Mouse (Mus musculus) C2C12 (cell line): ENCODE results near the gene Wsb1. TPM values are rescaled to one million over a fixed set of nuclear protein-coding genes. Genes with fewer than 3 reads are reported as not detected.
"Not testable (repeated sequence)": the region's sequence is repeated elsewhere in the genome, so short reads cannot be mapped to it uniquely, and the experiment has no call there.

ENCODE experiments used
- H3K27me3 ChIP-seq: one replicate; pipeline ENCODE4 v1.6.1; 2011; ENCODE audit not compliant: control insufficient read depth, insufficient read depth, insufficient read length
- H3K36me3 ChIP-seq: one replicate; pipeline ENCODE4 v1.6.1; 2011; ENCODE audit not compliant: control insufficient read depth, insufficient read depth
- H3K4me3 ChIP-seq: one replicate; pipeline ENCODE4 v1.5.1; 2011; ENCODE audit warnings: mild to moderate bottlenecking, control low read depth; ENCODE audit not compliant: poor library complexity, insufficient read depth, severe bottlenecking
- H3K79me2 ChIP-seq: one replicate; pipeline ENCODE4 v1.6.1; 2011; ENCODE audit not compliant: control insufficient read depth, insufficient read depth
- H3K79me3 ChIP-seq: one replicate; pipeline ENCODE4 v1.6.1; 2011; ENCODE audit warnings: low read depth, control low read depth
- H3ac ChIP-seq: one replicate; pipeline ENCODE3; 2011; ENCODE audit warnings: low read depth; ENCODE audit not compliant: control insufficient read depth, insufficient read length
- CEBPB ChIP-seq: IDR thresholded peaks from one replicate; pipeline ENCODE4 v1.6.1; 2011; ENCODE audit warnings: low read depth, mild to moderate bottlenecking, control low read depth, moderate library complexity
- CTCF ChIP-seq: IDR thresholded peaks from one replicate; pipeline ENCODE4 v1.5.1; 2011; ENCODE audit not compliant: control insufficient read depth, insufficient read depth, insufficient read length
- FOSL1 ChIP-seq: IDR thresholded peaks from one replicate; pipeline ENCODE4 v1.8.0; 2011; ENCODE audit warnings: mild to moderate bottlenecking, low read length; ENCODE audit not compliant: poor library complexity, insufficient read depth, severe bottlenecking
- MAX ChIP-seq: IDR thresholded peaks from one replicate; pipeline ENCODE4 v1.6.1; 2011; ENCODE audit warnings: mild to moderate bottlenecking, control low read depth
- MYOD1 ChIP-seq: IDR thresholded peaks from one replicate; pipeline ENCODE4 v1.6.1; 2011; ENCODE audit warnings: low read depth; ENCODE audit not compliant: control insufficient read depth, insufficient read length
- MYOG ChIP-seq: IDR thresholded peaks from one replicate; pipeline ENCODE4 v1.6.1; 2011; ENCODE audit not compliant: control insufficient read depth, insufficient read length; ENCODE audit errors: extremely low read depth
- USF1 ChIP-seq: IDR thresholded peaks from one replicate; pipeline ENCODE4 v1.6.1; 2011; ENCODE audit warnings: low read depth, mild to moderate bottlenecking, control low read depth, moderate library complexity
- polyA plus RNA-seq: library from polyadenylated mRNA; unstranded; fragments of >200 nt; fragmentation: generic; extraction: Trizol; gene quantifications from one replicate; pipeline ENCODE4 v1.2.1, GENCODE M21; 2012; ENCODE audit warnings: missing spikeins

Wsb1 gene
- polyA plus RNA-seq, 1 experiment, result 38.5 TPM

DNA sequence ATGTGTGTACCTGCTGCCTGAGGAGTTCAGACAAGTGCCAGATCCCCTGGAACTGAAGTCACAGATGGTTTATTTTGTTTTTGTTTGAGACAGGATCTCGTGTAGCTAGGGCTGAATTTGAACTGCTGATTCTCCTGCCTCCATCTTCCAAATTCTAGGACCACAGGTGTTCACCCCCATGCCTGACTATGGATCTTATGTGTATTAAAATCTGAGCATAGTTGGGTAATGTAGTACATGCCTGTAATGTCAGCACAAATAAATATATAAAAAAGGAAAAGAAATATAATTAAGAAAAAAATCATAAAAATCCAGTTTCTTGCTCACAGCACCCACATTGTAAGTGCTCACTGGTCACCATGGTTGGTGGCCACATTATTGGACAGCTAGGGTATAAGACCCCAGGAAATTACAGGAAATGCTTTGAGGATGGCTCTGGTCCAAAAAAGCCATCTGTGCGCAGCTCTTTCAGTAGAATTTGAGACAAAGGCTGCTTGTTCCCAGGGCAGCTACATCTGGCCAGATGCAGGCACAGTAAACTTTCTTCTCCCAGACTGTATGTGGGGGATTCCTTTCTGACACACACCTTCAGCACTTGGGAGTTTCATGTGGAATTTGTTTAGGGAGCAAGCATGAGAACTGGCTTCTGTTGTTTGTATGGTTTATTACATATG lies 25.4 kb upstream of the Wsb1 start:
- H3ac ChIP-seq, result no peak overlapping the region
- no peaks in the 10 kb centered on the region for H3K79me2 ChIP-seq
- no peak overlapping the region for H3K4me3 ChIP-seq
- TF ChIP-seq CEBPB (no peak), MAX (no peak), USF1 (no peak), MYOG (no peak), FOSL1 (no peak)
- no peaks in the 10 kb centered on the region for H3K36me3 ChIP-seq
- H3K79me3 ChIP-seq, result no peaks in the 10 kb centered on the region
- H3K27me3 ChIP-seq, result no peaks in the 10 kb centered on the region

DNA sequence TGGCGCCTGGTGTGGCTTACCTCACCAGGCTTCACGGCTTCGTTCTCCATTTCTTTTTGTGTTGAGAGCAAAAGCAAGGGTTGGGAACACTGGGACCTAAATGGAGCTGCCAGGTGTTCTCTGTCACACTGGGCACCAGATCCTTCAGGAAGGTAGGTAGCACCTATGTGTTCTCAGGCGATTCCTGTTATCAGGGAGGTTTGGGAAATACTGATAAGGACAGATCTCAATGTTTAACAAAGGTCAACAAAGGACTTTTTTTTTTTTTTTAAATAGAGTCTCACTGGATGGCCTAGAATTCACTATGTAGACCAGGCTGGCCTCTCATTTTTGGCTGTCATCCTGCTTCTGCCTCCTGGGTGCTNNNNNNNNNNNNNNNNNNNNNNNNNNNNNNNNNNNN lies 19.3 kb upstream of the Wsb1 start:
- Histone ChIP-seq H3K36me3 (no peaks in the 10 kb centered on the region), H3K79me2 (no peaks in the 10 kb centered on the region), H3ac (no peak overlapping the region), H3K27me3 (no peaks in the 10 kb centered on the region), H3K79me3 (no peaks in the 10 kb centered on the region), H3K4me3 (no peak overlapping the region)
- TF ChIP-seq MYOG, result no peak
- no peak for TF ChIP-seq USF1
- TF ChIP-seq MYOD1, result no peak
- no peak for TF ChIP-seq FOSL1
- TF ChIP-seq CEBPB, result no peak
- no peak for TF ChIP-seq MAX
- TF ChIP-seq CTCF, result no peak

DNA sequence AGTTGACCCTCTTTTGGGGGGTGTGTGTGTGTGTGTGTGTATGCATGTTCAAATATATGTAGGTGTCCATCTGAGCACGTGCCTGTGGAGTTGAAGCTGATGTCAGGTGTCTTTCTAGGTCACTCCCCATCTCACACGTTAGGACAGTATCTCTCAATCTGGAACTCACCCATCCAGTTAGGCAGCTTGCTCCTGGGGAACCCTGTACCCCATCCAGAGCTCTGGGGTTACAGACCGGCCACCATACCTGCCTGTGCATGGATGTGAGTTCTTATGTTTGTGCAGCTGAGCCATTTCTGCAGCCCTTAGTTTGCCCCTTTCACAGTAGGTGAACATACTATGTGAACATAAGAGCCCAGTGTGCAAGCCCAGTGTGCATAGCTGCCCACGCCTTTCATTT lies 18.6 kb upstream of the Wsb1 start:
- no peak overlapping the region for H3K4me3 ChIP-seq
- H3K79me3 ChIP-seq, result no peaks in the 10 kb centered on the region
- H3K36me3 ChIP-seq, result no peaks in the 10 kb centered on the region
- H3K27me3 ChIP-seq, result no peaks in the 10 kb centered on the region
- TF ChIP-seq MAX (no peak), USF1 (no peak), MYOD1 (no peak), CEBPB (no peak), MYOG (no peak), FOSL1 (no peak), CTCF (no peak)
- no peaks in the 10 kb centered on the region for H3K79me2 ChIP-seq
- H3ac ChIP-seq, result no peak overlapping the region

DNA sequence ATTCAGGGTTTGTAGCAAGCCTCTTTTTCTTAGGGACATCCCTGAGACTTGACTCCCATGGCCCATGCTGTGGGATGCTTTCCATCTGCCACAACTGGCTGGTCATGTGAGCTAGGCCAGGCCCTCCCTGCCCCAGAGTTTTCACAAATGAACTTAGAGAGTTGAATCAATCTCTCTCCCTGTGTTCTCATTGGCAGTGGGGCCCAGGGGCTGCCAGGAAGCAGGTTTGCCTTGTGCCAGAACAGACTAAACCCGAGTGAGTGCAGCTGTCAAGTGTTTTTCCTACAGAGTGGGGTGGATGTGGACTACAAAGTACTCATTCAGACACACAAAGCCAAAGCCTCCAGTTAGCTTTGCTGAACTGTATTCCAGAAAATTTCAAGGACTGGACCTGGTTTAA lies 12.7 kb upstream of the Wsb1 start:
- TF ChIP-seq FOSL1, result no peak
- no peak for TF ChIP-seq MYOD1
- no peak for TF ChIP-seq CTCF
- no peak for TF ChIP-seq USF1
- no peak for TF ChIP-seq MYOG
- no peak for TF ChIP-seq MAX
- TF ChIP-seq CEBPB, result no peak
- H3K79me2 ChIP-seq, result no peaks in the 10 kb centered on the region
- H3K27me3 ChIP-seq, result no peaks in the 10 kb centered on the region
- no peak overlapping the region for H3K4me3 ChIP-seq
- no peaks in the 10 kb centered on the region for H3K36me3 ChIP-seq
- H3ac ChIP-seq, result no peak overlapping the region
- H3K79me3 ChIP-seq, result no peaks in the 10 kb centered on the region

DNA sequence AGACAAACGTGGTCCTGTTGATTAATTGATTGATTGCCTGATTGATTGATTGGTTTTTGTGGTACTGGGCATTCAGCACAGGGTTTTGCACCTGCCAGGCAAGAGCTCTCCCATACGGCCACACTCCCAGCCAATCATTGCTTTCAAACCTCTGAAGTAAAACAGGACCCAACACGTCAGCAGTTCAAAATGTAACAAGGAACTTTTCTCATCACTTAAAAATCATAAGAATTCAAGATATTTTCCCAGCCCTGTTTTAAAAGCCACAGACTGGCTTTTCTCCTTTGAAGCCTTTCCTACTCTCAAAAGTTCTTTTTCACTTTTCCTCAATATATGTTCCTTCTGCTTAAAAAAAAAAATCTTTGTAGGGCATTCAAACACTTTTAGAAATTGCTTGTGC lies 9.9 kb upstream of the Wsb1 start:
- no peaks in the 10 kb centered on the region for H3K36me3 ChIP-seq
- no peaks in the 10 kb centered on the region for H3K79me3 ChIP-seq
- TF ChIP-seq MYOD1, result peak; percentile 40
- no peak for TF ChIP-seq MAX
- H3K79me2 ChIP-seq, result no peaks in the 10 kb centered on the region
- H3ac ChIP-seq, result no peak overlapping the region
- no peaks in the 10 kb centered on the region for H3K27me3 ChIP-seq
- no peak overlapping the region for H3K4me3 ChIP-seq

DNA sequence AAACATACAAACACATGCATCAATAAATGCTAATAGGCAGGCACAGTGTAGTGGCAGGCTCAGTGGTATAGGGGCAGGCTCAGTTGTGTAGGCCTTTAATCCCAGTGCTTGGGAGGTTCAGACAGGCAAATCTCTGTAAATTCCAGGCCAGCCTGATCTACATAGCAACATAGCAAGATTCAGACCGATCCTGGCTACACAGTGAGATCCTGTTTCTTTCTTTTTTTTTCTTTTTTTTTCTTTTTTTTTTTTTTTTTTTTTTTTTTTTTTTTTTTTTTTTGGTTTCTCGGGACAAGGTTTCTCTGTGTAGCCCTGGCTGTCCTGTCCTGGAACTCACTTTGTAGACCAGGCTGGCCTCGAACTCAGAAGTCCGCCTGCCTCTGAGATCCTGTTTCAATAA lies 5.7 kb upstream of the Wsb1 start:
- not testable (repeated sequence) for H3K4me3 ChIP-seq, H3K79me2 ChIP-seq, H3K36me3 ChIP-seq, H3K79me3 ChIP-seq, H3ac ChIP-seq, H3K27me3 ChIP-seq
